Mouse (Mus musculus): Measurements from ENCODE around the gene Dusp28.
A peak's percentile ranks its signal among the peaks of the same experiment; 100 is the strongest.

The Dusp28 gene

DNA sequence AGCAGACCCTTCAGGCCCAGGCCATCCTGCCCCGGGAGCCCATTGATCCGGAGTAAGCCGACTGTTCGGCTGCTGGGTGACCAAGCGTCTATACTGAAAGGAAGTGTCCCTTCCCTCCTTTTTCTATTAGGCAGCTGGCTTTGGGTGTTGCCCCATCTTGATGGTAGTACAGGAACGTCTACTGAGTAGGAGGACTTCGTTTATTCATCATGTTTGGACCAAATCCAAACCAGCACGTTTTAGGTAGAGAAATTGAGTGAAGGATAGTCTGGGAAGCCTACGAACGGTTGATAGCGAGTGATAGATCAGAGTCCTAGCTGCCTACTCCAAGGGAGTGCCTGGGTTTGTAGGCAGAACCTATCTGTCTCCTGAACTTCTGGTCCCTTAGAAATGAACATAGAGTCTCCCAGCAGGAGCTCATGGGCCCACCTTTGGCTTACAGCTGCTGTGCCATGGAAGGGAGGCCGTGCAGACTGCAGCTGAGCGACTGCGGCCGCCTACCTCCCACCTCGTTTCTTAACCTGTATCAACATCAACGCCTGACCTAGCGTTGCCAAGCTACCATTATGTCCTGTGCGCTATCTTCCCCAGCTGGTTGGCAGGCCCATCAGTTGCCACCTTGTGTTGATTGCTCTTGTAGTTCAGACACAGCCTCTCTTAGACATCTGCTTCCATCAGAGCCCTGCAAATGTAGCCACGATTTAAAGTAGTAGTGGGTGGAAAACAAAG is 1.0 kb downstream of the Dusp28 start:
- DNase-seq (ENCODE audit: low spot score in 2 of 2) = no peak

DNA sequence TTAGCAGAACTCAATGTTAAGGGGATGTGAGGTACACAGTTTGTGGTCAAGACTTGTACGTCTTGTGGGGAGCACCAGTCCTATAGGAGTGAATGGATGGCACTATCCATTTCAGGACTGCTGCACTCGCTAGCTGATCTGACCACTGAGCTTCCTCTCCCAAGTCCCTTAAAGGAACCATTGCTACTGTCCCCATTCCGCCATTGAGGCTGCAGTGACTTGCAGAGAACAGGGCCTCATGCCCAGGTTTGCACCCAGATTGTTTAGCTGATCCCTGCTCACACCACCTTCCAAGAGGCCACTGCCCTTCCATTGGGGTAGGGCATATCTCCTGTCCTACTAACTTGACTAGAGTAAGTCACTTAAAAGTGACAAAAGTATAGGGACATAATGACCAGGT is 1.9 kb downstream of the Dusp28 start:
- DNase-seq (ENCODE audit: low spot score in 2 of 2) = no peak

DNA sequence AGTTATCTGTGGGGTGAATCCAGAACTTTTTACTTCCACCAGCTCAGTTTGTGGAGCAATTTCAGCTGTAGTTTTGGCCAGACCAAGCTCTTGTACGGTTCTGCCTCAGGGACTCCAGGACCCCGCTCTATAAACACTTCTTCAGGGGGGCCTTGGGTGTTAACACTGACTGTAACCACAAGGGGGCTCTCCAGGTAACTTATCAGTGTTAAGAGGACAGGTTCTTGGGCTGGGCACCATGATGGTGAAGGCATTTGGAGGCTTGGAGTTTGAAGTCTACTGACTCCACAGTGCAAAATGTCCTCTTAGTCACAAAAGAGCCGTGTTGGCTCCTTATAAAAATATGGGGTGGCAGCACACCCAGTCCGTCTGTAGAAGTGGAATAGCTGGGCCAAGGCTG is 2.3 kb downstream of the Dusp28 start:
- DNase-seq (ENCODE audit: low spot score in 2 of 2) = no peak

DNA sequence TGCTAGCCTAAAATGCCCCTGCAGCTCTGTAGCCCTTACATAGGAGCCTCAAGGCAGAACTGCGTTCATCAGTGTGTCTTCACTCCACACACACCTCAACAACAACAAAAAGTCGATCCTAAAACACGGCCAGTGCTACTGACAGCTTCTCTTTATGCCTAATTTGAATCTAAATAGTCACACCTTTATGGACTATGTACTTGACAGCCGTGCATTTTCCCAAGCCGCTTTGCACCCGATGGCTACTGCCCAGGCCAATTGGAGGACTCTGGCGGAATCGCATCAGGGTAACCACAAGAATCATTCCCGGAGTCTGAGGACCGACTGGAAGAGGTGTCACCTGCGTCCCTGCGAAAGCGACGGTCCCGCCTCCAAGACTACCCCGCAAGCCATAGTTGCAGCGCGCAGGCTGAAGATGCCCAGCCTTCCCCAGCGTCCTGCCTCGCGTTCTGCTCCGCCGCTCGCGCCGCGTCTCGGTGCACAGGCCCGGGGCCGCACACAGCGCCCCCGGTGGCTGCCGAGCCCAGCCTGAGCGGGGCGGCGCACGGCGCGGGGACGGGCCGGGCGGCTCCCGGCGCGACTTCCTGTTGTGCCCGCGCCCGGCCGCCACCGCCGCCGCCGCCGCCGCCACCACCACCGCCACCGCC is 3.6 kb downstream of the Dusp28 start, which contains the start of gene Rnpepl1:
TSS of gene Rnpepl1 (plus strand) at position 545 of the 647 bp plus-strand sequence.
- DNase-seq (ENCODE audit: low spot score in 2 of 2) = peak; percentile 77 to 86

DNA sequence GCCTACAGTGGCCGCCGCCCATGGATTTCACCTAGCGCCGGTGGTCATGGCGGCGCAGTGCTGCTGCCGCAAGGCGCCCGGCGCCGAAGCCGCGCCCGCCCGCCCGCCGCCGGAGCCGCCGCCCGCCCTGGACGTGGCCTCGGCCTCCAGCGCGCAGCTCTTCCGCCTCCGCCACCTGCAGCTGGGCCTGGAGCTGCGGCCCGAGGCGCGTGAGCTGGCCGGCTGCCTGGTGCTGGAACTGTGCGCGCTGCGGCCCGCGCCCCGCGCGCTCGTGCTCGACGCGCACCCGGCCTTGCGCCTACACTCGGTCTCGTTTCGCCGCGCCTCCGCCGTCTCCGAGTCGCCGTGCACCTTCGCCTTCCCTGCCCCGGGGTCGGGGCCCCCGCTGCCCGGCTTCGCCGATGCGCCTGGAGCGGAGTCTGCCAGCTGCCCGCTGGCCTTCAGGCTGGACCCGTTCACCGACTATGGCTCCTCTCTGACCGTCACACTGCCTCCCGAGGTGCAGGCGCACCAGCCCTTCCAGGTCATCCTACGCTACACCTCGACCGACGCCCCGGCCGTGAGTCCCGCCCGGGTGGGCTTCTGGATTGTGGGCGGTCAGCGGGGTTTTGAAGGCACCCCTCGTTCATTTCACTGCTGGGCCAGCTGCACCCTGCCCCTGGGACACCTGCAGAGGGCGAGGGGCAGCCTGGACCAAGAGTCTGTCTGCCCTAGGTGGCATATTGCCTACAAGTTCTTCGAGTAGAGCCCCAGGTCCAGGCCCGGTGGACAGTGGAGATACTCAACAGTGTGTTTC is 4.3 kb downstream of the Dusp28 start:
- DNase-seq (ENCODE audit: low spot score in 2 of 2) = peak; percentile 68 to 73

DNA sequence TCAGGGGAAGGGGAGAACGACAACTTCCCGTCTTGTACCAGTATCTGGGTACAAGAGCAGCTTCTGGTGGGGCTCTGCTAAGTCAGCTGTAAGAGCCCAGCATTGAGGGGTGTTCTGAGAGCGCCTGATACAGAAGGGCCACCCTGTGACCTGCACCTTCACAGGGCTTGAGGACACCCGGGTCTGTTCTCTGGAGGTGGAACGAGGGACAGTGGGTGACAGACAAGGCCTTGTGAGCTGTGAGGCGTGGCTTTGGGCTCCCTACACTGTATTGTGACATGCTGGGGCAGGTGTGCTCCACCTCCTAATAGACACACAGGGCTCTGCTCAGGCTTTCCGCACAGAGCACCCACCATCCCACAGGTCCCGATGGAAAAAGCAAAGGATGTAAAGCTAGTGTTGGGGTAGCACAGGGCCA is 4.9 kb downstream of the Dusp28 start:
- DNase-seq (ENCODE audit: low spot score in 2 of 2) = no peak

DNA sequence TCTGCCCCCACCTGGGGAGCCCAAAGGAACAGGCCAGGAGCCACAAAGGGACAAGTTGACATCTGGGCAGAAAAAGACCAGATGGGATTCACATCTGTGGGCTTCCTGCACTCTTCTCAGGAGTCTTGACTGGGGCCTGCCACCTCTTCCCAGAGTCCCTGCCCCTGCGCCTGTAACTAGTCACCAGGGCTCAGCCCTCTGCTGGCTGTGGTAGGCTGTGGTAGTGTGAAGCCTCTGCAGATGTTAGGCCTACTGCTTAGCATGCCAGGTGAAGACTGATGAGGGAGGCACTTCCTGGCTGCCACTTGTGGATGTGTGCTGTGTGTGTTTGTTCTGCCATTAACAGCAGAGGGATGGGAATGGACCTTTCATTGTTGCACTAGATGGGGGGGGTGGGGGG is 5.5 kb downstream of the Dusp28 start:
- DNase-seq (ENCODE audit: low spot score in 2 of 2) = no peak

DNA sequence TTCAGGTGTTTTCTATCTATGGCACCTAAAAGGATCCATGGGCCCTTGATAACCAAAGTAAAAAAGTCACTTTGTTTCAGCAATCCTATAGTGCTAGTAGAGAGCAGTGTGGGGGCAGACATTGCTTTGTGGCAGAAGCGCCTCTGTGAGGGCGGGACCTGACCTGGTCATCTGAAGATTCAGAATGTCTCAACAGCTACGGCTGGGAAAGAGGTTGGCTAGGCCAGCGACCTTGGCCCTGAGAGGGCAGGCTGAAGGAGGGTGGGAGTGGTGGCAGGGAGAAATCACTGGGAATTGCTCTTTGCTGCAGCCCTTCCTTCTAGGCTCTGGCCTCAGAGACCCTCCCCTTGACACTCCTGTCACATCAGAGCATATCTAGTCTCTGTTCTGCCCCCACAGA is 7.5 kb downstream of the Dusp28 start:
- no peak for DNase-seq (ENCODE audit: low spot score in 2 of 2)

DNA sequence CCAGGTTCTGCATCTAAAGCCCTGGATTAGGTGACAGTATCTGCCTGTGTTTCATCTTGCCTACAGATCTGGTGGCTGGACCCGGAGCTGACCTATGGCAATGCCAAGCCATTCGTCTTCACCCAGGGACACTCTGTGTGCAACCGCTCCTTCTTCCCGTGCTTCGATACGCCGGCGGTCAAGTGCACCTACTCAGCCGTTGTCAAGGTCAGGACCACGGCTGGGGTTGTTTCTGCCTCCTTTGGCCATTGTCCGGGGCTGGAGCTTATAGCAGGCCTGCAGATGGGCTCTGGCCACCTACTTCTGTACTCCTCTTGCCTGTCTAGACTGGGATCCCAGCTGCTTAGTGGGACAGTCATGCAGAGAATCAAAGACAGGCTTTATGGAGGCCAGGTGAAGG is 8.2 kb downstream of the Dusp28 start:
- no peak for DNase-seq (ENCODE audit: low spot score in 2 of 2)

DNA sequence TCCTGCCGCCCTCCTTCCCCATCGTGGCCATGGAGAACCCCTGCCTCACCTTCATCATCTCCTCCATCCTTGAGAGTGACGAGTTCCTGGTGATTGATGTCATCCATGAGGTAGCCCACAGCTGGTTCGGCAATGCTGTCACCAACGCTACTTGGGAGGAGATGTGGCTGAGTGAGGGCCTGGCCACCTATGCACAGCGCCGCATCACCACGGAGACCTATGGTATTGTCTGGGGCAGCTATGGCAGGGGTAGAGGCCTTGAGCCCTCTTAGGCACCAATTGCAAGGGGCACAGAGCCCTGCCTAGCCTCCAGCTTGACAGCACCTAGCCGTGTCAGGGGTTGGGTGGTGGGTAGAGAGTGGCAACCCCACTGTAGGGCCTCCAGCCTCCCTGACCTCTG is 9.9 kb downstream of the Dusp28 start:
- DNase-seq (ENCODE audit: low spot score in 2 of 2) = no peak

DNA sequence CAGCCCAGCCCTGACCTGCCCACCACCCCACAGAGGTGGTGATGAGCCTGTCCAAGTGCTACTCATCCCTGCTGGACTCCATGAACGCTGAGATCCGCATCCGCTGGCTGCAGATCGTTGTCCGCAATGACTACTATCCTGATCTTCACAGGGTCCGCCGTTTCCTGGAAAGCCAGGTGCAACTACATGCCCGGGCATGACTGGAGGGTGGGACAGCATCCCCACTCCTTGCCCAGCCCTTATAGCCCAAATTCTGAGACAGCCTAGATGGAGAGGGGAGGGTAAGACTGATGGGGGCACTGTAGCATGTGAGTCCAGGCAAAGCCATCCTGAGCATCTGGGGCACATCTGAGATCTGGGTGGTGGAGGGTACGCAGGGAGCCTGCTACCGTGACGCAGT is 12.4 kb downstream of the Dusp28 start:
- peak in 1 of 2 experiments; percentile 12 for DNase-seq (ENCODE audit: low spot score in 2 of 2)

DNA sequence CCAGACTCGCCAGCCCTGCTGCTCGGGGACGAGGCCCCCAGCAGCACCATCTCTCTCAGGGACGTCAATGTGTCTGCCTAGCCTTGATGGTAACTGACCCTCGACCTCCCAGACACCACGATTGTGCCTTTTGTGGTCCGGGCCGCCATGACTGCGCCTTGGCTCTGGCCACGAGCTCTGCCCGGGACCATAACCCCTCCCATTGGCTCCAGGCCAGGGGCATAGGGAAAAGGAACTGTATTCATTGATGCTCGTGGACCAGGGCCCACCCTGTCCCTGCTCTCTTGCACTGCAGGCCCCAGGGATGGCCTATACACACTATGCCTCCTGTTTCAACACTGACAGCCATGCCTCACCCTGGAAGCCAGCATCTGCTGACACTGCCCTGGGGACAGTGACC is 13.0 kb downstream of the Dusp28 start:
- peak in 1 of 2 experiments; percentile 15 for DNase-seq (ENCODE audit: low spot score in 2 of 2)

DNA sequence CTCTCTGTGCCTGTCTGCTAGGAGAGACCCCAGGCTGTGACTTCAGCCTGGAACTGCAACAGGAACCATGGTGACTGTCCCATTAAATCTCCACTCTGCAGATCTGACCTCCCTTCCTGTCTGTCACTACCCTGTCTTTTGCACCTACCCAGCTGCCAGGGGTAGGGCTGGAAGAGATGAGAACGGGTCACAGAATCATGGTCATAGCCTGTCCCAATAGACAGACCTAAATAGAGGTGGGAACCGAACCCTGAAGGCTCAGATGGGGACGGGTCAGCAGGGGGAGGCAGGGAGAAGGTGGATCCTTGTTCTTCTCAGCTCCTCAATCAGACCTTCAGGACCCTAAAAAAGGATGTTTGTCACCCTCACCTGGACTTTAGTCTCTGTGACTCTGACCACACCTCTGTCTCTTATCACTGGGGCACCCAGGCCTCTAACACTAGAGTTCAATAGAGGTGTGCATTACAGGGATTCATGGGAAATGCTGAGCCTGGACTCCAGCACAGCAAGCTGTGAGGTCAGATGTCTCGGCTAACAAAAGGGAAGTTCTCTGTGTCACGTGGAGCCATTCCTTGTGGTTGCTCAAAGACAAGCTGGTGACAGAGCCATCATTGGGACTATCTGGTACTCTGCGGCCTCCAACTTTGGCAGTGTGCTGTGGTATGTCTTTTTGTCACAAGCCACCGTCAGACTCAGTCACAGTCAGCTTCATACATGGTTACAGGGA is 13.9 kb downstream of the Dusp28 start:
- DNase-seq (ENCODE audit: low spot score in 2 of 2) = no peak

DNA sequence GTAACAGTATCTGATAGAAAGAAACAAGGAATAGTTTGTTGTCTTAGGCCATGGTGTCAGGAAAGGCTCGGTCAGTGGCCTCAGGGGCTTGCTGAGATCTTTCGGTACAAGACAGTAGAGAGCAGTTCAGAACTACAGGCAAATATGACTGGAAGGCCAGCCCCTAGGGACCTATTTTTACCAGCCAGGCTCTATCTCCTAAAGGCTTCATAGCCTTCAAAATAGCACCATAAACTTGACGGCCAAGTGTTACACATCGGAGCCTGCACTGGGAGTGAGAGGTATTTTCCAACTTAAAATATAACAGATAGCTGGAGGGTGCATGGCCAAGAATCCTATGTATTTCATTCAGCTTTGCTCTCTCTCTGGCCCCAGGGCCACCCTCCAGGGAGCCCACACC is 14.7 kb downstream of the Dusp28 start:
- DNase-seq (ENCODE audit: low spot score in 2 of 2) = no peak

DNA sequence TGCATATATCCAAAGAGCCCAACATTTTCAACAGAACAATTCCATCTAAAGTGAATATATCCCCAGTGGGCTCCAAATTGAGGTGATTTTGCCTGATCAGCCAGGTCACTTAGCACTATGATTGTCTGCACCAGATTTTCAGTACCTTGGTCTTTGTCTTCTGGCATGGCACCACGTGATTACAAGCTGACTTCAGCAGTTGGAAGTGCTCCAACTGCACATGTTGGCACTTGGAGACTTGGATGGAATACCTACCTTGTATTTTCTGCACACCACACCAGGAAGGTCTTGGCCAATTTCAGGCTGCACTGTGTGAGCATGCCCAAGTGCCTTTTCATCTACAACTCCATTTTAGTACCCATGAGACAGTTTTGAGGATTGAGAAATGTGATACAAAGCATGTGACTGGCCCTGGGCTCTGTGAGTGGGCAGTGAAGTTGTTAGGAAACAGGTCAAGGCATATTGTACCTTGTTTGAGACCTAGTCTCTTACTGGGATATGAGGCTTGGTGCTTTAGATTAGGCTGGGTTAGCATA is 23.5 kb downstream of the Dusp28 start:
- DNase-seq (ENCODE audit: low spot score in 2 of 2) = no peak

DNA sequence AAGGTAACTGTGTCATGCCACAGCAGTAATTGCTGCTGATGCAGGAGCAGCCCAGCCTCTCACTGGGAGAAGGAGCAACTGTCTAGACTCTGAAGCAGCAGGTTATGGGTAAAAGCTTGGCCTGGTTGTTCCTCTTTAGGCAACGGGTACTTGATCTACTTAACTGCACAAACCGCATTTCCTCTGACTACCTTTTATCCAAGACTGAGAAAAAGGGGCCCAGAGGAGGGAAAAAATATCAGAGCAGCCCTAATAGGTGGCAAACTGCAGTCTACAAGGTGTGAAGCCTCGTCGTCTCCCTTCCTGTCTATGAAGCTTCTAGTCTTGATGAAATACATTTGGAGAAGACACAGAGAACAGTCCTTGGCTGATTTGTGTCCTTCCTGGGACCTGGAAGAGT is 26.8 kb downstream of the Dusp28 start:
- no peak for DNase-seq (ENCODE audit: low spot score in 2 of 2)

DNA sequence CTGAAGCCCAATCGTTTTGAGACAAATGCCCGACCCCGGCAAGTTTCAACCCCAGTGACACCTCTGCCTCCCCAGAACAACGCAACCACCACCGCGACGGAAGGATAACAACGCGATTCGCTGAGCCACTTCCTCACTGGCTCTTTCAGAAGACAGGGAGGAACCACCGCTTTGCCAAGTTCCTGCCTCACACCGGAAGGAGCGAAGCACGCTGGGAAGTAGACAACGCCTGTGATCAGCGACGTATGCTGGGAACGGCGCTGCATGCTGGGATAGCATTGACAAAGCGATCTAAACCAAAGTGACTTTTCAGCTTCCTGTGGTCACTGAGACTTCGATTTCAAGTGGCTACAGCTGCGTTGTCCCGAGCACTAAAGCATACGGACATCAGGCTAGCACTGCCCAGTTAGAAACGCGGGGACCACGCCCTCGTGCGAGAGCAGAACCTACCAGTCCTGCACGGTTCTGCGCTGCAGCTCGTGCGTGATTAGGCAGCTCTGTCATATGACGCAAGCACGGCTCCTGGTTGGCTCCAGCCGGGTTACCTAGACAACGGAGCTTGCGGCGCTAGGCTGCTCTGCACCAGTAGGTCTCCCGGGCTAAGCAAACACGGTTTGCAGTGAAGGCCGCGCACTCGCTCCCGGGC is 27.5 kb downstream of the Dusp28 start, which contains the start of gene Capn10:
TSS of gene Capn10 (plus strand) at position 195 of the 646 bp plus-strand sequence.
- peak; percentile 87 to 92 for DNase-seq (ENCODE audit: low spot score in 2 of 2)

DNA sequence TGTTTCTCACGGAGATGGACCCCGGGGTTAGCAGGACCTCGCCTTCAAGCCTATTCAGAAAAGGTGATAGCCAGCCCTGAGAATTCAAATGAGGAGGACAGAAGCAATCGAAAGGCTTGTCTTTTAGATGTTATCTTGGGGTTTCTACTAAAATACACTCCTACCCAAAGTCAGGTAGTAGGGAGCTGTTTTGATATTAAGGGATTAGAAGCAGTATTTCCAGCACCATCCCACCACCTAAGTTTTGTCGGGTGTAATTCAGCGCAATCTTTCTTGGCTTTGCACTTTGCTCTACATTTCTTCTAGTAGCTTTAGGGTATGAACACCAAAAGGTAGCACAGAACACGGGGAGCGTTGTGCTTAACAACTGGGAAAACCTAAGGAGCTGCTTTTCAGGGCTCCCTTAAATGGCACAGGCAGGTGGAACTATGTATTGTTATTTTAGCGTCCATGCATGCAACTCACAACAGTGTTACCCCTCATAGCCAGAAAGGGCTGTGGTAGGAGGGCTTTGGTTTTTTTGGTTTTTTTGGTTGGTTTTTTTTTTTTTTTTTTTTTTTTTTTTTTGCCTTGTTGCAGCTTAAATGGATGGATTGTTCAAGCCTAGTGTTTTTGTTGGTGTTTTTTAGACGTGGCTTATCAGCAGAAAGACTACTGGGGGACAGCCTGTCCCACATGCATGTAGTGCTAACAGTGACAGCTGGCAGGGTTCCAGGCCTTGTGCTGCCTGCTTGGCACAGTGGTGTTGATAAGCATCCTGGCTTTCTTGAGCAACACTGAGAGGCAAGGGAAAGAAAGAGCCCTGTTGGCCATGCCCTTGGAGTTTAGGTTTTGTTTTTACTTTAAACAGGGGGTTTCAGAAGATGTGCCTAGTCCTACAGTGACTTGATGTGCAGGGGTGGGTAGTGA is 28.5 kb downstream of the Dusp28 start:
- peak; percentile 43 to 79 for DNase-seq (ENCODE audit: low spot score in 2 of 2)

DNA sequence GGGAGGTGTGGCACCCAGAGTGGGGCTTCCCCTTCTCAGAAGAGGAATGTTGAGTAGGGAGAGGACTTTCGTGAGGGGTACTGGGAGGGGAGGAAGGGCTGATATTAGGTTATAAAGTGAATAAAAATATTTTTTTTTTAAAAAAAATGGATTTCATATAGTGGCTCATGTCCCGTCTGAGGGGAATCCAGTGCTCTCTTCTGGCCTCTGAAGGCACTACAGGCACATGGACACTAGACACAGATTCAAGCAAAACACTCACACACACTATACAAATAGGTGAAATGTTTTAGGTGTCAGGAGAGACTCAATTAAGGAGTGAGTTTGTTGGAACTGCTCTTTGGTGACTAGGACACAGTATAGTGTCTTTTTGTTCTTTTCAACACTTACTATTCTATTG is 29.2 kb downstream of the Dusp28 start:
- no peak for DNase-seq (ENCODE audit: low spot score in 2 of 2)

DNA sequence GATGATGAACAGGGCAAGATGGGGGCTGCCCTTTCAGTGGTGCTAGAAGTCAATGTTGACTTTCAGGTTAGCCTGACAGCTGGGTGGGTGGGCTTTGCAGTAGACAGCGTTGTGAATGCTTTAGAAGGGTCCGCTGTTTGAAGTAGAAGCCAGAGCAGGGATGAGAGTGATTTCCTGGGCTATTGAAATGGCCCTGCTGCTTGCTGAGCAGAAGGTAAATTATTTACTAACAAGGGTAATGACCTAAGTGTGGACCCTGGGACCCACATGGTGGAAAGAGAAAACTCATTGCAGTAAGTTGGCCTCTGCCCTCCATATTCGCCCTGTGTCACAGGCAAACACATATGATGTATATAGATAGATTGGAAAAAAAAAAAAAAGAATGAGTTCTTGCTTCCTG is 29.7 kb downstream of the Dusp28 start:
- DNase-seq (ENCODE audit: low spot score in 2 of 2) = no peak
